Mouse (Mus musculus) 416B (cell line): Measurements from ENCODE around the gene Ilvbl.
"Not testable (repeated sequence)": the region's sequence is repeated elsewhere in the genome, so short reads cannot be mapped to it uniquely, and the experiment has no call there.

Experiments used
- DNase-seq: peaks from one replicate; pipeline ENCODE4 v3.0.0; 2011; ENCODE audit warnings: low read depth

Gene Ilvbl

DNA sequence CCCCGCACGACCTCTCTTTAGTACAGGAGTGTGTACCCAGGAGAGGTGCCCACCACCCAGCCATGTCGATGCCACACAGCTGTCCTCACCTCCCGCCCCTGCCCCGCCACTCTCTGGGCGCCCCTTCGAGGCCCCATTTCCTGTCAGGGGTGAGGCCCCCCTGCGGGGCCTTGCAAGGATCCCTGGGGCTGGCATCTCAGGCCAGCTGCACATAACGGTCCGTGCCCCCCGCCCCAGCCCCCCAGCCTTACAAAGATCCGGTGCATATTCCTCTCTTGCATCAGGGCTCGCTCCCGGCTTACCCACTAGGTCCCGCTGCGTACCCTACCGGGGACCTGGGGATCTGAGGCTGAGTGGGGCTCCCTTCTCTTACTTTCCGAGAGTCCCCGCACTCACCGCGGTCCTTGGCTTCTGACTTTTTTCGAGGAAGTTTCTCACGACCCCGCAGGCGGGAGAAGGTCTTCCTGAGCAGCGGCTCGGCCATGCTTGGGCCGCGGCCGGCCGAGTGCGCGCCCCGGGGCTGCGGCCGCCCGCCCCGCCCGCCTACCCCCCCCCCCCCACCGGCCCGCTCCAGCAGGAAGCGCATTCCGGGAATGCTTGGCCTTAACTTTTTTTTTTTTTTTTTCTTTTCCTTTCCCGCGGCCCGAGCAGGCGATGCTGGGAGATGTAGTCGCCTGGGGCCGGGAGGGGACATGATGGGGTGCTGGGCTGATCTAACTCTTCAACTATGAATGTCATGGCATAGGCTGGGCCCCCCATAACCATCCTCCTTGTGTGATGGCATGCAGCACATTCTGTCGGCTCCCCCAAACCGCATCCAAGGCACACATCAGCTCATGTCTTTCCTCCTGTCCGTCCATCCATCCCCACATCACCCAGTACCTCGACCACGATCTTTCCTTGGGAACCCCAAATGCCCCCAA lies 17.5 kb downstream of the Ilvbl start, which contains the start of gene Syde1:
Gene Syde1, minus strand, starts transcription at position 559 of the 923 bp plus-strand sequence.
- DNase-seq = no peak

DNA sequence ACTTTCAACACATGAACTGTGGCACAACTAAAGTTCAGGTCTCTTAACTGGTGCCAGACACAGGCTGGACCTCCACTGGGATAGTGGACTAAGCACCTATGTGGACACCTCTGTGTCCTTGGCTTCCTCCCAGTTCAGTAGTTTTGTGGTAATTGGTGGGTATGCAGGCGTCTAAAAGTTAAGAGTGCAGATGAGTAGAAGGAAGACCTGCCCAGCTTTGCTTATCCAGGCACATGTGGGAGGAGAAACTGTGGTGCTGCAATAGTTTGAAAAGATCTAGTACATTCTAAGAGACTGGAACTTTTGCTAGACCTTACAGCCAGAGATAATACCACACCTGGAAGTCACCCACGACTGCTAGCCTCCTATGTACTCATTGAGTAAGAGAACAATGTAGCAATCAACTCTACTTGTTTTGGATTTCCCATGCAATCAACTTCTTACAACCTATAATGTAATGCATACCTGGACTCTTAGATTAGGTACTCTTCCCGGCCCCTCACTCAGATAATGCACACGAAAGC lies 18.8 kb downstream of the Ilvbl start:
- no peak for DNase-seq

DNA sequence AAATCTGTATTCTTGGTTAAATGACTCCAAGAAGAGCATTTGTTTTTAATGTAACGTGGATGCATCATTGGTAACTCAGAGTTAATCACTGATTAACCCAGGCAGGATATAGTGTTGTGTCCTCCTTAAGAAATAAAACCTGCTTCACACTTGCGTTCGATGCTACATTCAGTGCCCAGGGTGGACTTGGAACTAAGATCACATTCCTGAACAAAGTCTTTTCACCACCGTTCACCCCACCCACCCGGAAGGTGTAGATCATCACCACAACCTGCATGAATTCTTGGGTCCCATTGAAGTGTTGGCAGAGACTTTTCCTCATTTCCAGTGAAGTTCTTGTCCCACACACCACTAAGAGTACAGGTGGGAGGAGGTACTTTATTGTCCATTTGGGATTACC lies 19.6 kb downstream of the Ilvbl start:
- DNase-seq = no peak

DNA sequence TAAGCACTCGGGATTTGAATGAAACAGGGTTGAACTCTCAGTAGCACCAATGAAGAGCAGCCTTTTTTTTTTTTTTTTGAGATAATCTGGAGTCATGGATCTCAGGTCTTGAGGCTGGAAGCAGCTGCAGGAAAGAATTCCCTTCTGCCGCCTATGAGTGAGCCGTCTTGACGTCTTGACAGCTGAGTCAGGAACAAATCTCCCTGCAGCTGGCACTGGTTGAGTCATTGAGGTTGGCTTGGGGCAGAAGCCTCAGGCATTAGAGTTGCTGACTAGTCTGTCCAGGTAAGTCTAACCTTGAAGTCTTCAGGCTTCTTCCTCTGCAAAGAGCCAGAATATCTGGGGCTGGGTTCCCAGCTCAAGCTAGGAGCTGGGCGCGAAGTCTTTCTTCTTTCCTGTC lies 20.0 kb downstream of the Ilvbl start:
- DNase-seq = no peak

DNA sequence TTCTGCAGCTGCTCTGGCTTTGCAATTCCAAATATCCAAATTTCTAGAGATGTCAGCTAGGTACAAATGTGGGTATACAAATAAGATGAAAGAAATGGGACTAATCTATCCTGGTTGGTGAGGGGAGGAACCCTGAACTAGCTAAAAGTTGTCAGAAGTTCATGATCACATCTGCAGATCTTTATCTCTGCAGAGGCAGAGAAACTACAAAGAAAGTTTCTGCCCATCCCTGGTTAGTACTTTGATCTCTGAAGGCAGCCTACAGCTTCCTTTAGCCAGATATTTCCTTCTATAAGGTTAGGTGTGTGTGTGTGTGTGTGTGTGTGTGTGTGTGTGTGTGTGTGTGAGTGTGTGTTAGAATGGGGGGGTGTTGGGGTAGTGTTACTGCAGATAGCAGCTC lies 20.4 kb downstream of the Ilvbl start:
- DNase-seq = no peak

DNA sequence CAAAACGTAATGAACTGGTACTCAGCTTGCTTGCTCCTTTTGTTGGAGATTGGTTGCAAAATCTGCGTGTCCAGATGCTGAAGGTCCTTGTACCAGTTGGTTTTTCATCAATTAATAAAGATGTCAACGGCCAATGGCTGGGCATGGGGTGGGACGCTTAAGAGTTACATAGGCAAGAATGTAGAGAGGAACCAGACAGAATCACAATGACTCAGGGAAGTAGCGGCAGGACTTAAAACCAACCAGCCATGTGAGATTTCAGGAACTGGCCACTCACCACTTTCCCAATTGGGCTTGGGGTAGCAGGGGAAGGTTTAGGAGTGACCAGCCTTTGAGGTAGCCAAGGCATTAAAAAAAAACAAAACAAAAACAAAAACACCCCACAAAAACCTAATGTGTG lies 25.7 kb downstream of the Ilvbl start:
- no peak for DNase-seq

DNA sequence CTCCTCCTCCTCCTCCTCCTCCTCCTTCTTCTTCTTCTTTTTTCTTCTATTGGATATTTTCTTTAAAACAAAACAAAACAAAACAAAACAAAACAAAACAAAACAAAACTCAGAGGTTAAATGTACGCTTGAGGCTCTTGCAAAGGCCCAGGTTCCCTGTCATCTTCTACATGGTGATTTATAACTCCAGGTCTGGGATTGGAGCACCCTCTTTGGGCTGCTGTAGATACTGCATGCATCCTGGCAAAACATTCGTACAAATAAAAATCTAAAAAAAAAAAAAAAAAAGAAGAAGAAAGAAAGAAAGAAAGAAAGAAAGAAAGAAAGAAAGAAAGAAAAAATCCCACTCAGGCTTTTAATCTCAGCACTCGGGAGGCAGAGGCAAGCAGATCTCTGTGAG lies 30.9 kb downstream of the Ilvbl start:
- peak; percentile 54 for DNase-seq

DNA sequence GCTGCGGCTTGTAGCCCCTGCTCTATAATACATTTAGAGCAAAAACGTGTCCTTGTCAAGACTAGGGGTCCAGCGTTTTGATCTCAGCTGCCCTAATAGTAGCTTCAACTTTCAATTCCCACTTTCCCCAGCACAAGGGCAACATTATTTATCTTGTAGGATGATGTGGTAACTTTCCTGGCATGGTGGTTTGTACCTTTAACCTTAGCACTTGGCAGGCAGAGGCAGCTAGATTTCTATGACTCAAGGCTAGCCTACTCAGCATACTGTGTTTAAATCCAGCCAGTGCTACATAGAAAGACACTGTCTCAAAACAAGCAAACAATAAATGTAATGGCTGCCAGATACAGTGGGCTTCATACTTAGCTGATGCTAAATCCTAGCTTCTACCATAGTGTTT lies 33.5 kb downstream of the Ilvbl start:
- DNase-seq = no peak

DNA sequence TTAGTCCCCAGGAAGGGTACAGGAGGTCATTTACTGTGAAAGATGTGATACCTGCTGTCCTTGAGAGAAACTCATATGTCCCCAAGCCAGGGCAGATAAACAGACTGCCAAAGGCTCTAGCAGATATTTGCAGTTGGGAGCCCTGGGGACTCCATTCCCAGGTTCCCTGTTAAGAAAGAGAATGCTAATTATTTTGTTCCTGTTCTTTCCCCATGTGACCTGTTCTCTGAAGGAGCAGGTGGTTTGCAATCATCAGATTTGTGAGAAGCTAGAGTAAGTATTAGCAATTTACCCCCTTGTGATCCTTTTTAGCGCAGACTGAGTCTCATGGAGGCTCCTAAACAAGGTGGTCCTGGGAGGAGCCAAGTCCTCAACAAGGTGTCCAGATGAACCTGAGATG lies 43.8 kb downstream of the Ilvbl start, which contains the start of gene Olfr1357:
Gene Olfr1357, minus strand, starts transcription at position 101 of the 400 bp plus-strand sequence.
- DNase-seq = no peak

DNA sequence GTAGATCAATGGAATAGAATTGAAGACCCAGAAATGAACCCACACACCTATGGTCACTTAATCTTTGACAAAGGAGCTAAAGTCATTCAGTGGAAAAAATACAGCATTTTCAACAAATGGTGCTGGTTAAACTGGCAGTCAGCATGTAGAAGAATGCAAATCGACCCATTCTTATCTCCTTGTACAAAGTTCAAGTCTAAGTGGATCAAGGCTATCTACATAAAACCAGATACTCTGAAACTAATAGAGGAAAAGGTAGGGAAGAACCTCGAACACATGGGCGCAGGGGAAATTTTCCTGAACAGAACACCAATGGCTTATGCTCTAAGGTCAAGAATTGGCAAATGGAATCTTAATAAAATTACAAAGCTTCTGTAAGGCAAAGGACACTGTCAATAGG lies 49.0 kb downstream of the Ilvbl start:
- not testable (repeated sequence) for DNase-seq

DNA sequence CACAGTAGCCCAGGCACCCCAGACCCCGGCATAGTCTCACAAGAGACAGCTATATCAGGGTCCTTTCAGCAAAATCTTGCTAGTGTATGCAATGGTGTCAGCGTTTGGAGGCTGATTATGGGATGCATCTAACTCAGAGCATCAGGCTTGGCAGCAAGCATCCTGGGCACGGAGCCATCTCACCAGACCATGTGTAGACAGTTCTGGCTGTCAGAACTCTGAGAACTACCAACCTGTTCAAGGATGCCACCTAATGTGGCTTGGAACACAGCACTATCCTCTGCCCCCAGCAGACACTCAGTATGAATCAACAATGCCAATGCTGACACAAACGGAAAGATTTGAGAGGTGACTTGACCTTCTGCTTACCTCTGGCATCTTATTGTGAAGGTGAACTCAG lies 56.0 kb downstream of the Ilvbl start:
- DNase-seq = no peak

DNA sequence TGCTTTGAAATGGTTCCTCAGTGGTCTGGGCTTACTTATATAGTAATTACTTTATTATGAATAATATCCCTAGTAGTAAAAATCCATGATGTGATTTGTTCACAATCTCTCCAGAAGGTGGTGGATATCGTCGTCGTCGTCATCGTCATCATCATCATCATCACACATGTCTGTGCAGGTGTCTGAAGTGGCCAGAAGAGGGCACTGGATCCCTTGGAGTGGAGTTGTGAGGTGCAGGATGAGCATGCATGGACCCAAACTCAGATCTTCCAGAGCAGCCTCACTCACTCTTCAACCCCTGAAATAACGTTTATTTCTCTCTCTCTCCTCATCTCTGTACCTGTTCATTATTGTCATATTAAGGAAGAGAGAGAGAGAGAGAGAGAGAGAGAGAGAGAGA lies 58.2 kb downstream of the Ilvbl start:
- peak; percentile 43 for DNase-seq
